Mouse (Mus musculus): Measurements from ENCODE around the gene Hivep3. TPM values are rescaled to one million over a fixed set of nuclear protein-coding genes. Genes with fewer than 3 reads are reported as not detected.
A peak's percentile ranks its signal among the peaks of the same experiment; 100 is the strongest.

Hivep3 gene
- total and polyA plus RNA-seq, 3 experiments = 14.4 to 32.3 (median 21.2) TPM

- Histone ChIP-seq H3K4me2 (ENCODE audit: insufficient read depth, low read depth, poor library complexity, severe bottlenecking) (no peak overlapping the region), H3K79me2 (replicated peaks; ENCODE audit: control insufficient read depth, extremely low read depth, insufficient read depth, poor library complexity, severe bottlenecking) (no peaks in the 10 kb centered on the region), H3K36me3 (replicated peaks in 1 of 2; ENCODE audit: control insufficient read depth in 1 of 2, insufficient read depth in 1 of 2, low read length in 1 of 2) (peaks cover 0 to 2% of the 10 kb centered on the region in 2 experiments), H3K4me3 (replicated peaks in 1 of 3; ENCODE audit: low read depth in 2 of 3, low read length in 2 of 3, poor library complexity in 1 of 3) (no peak overlapping the region), H3K9me3 (replicated peaks; ENCODE audit: low read length) (no peaks in the 10 kb centered on the region), H3K9ac (ENCODE audit: insufficient read depth, low read depth) (no peak overlapping the region), H3K27ac (ENCODE audit: insufficient read depth, low read depth) (peak overlapping the region; percentile 76), H3K4me1 (ENCODE audit: control insufficient read depth in 1 of 2, insufficient read depth in 2 of 2) (peaks cover 55 to 91% of the 10 kb centered on the region in 2 experiments), H3K27me3 (replicated peaks) (no peaks in the 10 kb centered on the region)
- dilution Hi-C loops (cut with MboI; ENCODE audit: extremely low pct_ligation_motif_present, extremely low pct_unique_long_range_greater_than_20kb, low sequenced_read_pairs) = no loop called here
- in situ Hi-C loops (cut with MboI; ENCODE audit: low pct_ligation_motif_present, low pct_unique_long_range_greater_than_20kb, low sequenced_read_pairs) = loop anchor here (5.0 kb wide), 1 partner anchor 52 kb away; no protein-coding TSS in a partner anchor
- TF ChIP-seq GABPA (IDR thresholded peaks at IDR 0.05; ENCODE audit: insufficient replicate concordance, low read depth, low read length) (no peak), TCF12 (IDR thresholded peaks at IDR 0.05; ENCODE audit: low read depth, low read length) (peak; percentile 53; the same call in 1 of the 2 replicates), EP300 (IDR thresholded peaks at IDR 0.05; ENCODE audit: low read length) (peak; percentile 80), POLR2AphosphoS2 (IDR thresholded peaks at IDR 0.05; ENCODE audit: low read depth, low read length) (no peak), MEF2A (IDR thresholded peaks at IDR 0.05; ENCODE audit: borderline replicate concordance, low read depth, low read length) (0 out of 2 replicates have a peak, but pooled peaks have one; percentile 10), CHD2 (IDR thresholded peaks at IDR 0.05; ENCODE audit: low read length) (peak; percentile 8; the same call in 1 of the 2 replicates), BHLHE40 (IDR thresholded peaks at IDR 0.05; ENCODE audit: low read depth, low read length) (peak; percentile 42; the same call in 1 of the 2 replicates), MYC (IDR thresholded peaks at IDR 0.05; ENCODE audit: low read depth, low read length) (no peak; the same call in 1 of the 2 replicates), UBTF (IDR thresholded peaks at IDR 0.05; ENCODE audit: low read depth, low read length) (no peak), SMC3 (IDR thresholded peaks at IDR 0.05; ENCODE audit: low read depth, low read length) (0 out of 2 replicates have a peak, but pooled peaks have one; percentile 5), ZKSCAN1 (IDR thresholded peaks at IDR 0.05; ENCODE audit: borderline replicate concordance, low read depth, low read length) (no peak), RCOR1 (conservative IDR thresholded peaks at IDR 0.05; ENCODE audit: low read depth, low read length) (0 out of 2 replicates have a peak, but pooled peaks have one; percentile 45), IRF4 (IDR thresholded peaks at IDR 0.05; ENCODE audit: low read depth, low read length) (peak; percentile 74), MXI1 (IDR thresholded peaks at IDR 0.05; ENCODE audit: low read depth, low read length) (no peak), ETS1 (conservative IDR thresholded peaks at IDR 0.05; ENCODE audit: low read depth, low read length) (0 out of 2 replicates have a peak, but pooled peaks have one; percentile 21)
- no peak for DNase-seq (ENCODE audit: extremely low read depth)
Observed at GRCm38 (mm10) chr4:119979918-119980317, 246.3 kb downstream of the Hivep3 start.

GRCm38 (mm10) chr4:119981047-119981720 lies 247.6 kb downstream of the Hivep3 start:
- no peak overlapping the region for H3K4me2 ChIP-seq (ENCODE audit: insufficient read depth, low read depth, poor library complexity, severe bottlenecking)
- no peak overlapping the region for H3K9ac ChIP-seq (ENCODE audit: insufficient read depth, low read depth)
- in situ Hi-C loops (cut with MboI; ENCODE audit: low pct_ligation_motif_present, low pct_unique_long_range_greater_than_20kb, low sequenced_read_pairs) (no loop called here), dilution Hi-C loops (cut with MboI; ENCODE audit: extremely low pct_ligation_motif_present, extremely low pct_unique_long_range_greater_than_20kb, low sequenced_read_pairs) (no loop called here)
- H3K36me3 ChIP-seq (replicated peaks in 1 of 2; ENCODE audit: control insufficient read depth in 1 of 2, insufficient read depth in 1 of 2, low read length in 1 of 2) = peaks cover 0 to 2% of the 10 kb centered on the region in 2 experiments
- peaks cover 51 to 92% of the 10 kb centered on the region in 2 experiments for H3K4me1 ChIP-seq (ENCODE audit: control insufficient read depth in 1 of 2, insufficient read depth in 2 of 2)
- TF ChIP-seq JUND (conservative IDR thresholded peaks at IDR 0.05; ENCODE audit: low read depth, low read length) (no peak), ETS1 (conservative IDR thresholded peaks at IDR 0.05; ENCODE audit: low read depth, low read length) (no peak), TBP (conservative IDR thresholded peaks at IDR 0.05; ENCODE audit: low read depth, low read length) (no peak), RCOR1 (conservative IDR thresholded peaks at IDR 0.05; ENCODE audit: low read depth, low read length) (no peak), MAZ (IDR thresholded peaks at IDR 0.05; ENCODE audit: low read depth, low read length) (no peak)
- no peaks in the 10 kb centered on the region for H3K27me3 ChIP-seq (replicated peaks)
- no peaks in the 10 kb centered on the region for H3K79me2 ChIP-seq (replicated peaks; ENCODE audit: control insufficient read depth, extremely low read depth, insufficient read depth, poor library complexity, severe bottlenecking)
- H3K4me3 ChIP-seq (replicated peaks in 1 of 3; ENCODE audit: low read depth in 2 of 3, low read length in 2 of 3, poor library complexity in 1 of 3) = no peak overlapping the region
- no peak for DNase-seq (ENCODE audit: extremely low read depth)
- no peak overlapping the region for H3K27ac ChIP-seq (ENCODE audit: insufficient read depth, low read depth)
- H3K9me3 ChIP-seq (replicated peaks; ENCODE audit: low read length) = no peaks in the 10 kb centered on the region
